Mouse (Mus musculus) ovary, postnatal 36 days (tissue): Measurements from ENCODE around the gene Gstt1.
"Not testable (repeated sequence)": the region's sequence is repeated elsewhere in the genome, so short reads cannot be mapped to it uniquely, and the experiment has no call there.

Experiments used
- DNase-seq: peaks from one replicate; pipeline ENCODE4 v3.0.0; 2022; ENCODE audit warnings: low spot score, mixed read lengths

Gene Gstt1

DNA sequence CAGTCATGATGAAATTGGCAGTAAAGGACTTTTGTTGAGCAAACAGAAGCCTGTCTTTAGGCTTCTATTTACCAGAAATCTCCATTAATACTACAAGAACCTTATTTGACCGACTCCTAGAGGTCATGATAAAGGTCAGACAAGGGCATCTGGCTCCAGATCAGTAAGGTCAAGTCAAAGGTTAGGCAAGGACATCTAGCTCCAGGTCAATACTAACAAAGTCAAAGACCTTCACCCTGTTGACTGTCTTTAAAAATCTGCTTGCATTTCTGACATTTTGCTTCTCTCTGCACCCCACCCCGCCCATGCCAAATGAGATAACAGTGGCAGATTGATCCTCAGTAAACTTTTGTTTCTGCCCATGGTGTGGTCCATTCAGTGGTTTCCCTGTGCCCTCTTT is 5.8 kb upstream of the Gstt1 start:
- no peak for DNase-seq

- DNase-seq = peak; percentile 59
These were observed 687 bp downstream of the Gstt1 start for GRCm38 (mm10) chr10:75797619-75798175.

GRCm38 (mm10) chr10:75796731-75797516 is 1.5 kb downstream of the Gstt1 start:
- no peak for DNase-seq

GRCm38 (mm10) chr10:75794880-75795279 is 3.5 kb downstream of the Gstt1 start:
- peak; percentile 36 for DNase-seq

- no peak for DNase-seq
These were observed 7.6 kb downstream of the Gstt1 start for GRCm38 (mm10) chr10:75790773-75791172.

- DNase-seq = no peak
These were observed 8.5 kb downstream of the Gstt1 start for GRCm38 (mm10) chr10:75789841-75790240.

GRCm38 (mm10) chr10:75789081-75789735 is 9.2 kb downstream of the Gstt1 start:
- no peak for DNase-seq

DNA sequence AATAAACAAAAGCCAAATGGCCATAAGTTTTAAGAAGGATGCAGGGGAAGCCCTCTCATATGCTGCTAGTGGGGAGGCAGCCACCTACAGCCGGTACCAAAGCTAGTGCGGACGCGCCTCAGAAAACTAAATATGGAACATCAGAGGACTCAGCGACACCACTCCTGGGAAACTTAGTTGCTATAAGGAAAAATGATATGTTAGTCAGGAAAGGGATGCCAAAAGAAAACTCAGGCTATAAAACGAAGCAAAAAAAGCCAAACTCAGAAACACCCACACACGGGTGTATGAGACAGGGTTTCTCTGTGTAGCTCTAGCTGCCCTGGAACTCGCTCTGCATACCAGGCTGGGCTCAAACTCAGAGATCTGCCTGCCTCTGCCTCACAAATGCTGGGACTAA is 10.1 kb downstream of the Gstt1 start:
- no peak for DNase-seq

- DNase-seq = no peak
These were observed 12.9 kb downstream of the Gstt1 start for GRCm38 (mm10) chr10:75785442-75785841.

DNA sequence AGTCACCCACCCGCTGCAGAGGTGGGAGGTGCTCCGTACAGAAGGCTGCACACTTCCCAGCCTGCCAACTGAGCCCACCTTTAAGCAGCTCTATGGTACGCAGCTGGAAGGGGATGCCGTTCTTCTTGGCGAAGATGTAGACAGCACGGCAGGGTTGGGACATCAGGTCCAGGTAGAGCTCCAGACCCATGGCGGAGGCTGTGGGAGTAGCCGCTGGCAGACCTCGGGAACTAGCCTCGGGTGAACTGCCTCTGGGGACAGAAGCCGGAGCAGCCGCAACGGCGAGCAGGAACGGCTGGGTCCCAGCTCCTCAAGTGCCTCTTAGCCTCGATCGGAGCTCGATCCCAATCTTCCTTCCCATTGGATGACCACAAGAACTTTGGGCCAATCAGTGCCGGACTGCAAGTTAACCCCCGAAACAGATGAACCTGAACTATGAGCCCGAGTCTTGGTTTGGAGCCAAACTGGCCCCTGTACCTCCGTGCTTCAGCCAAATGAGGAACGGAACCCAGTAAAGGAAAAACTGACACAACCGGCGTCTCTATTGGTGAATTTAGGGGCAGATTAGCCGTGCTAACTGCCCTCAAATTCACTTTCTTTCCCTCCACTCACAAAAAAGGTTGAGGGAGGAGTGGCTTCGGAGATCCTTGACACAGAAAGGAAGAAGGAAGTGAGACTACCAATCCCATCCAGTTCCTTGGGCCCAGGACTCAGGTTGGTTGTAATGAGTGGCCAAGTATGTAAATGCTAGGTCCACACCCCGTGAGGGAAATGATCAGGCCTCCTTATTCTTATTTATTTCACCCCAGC is 17.4 kb downstream of the Gstt1 start, which contains the start of the genes Gm20441 and Gstt3:
Gene Gm20441 (minus strand): TSS at position 186 of the 810 bp plus-strand sequence.
Gene Gstt3 (minus strand): TSS at position 646 of the 810 bp plus-strand sequence.
- DNase-seq = peak; percentile 57

GRCm38 (mm10) chr10:75779206-75780174 is 18.9 kb downstream of the Gstt1 start:
- DNase-seq = no peak

DNA sequence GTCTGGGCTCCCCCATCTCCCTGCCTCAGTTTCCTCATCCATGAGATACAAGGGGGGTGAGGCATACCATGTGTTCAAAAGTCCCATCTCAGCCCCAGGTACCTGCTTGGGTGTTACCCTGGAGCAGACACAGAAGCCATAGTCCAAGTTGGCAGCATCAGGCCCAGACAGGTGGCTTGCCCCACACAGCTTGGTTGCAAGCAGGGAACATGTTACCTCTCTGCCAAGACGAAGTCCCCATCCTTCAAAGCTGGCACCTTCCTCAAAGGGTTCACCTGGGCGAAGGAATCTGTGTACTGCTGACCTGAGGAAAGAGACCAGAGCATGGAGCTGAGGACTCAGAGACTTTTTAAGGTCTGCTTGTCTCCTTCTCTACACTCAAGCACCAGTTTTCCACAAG is 20.5 kb downstream of the Gstt1 start:
- DNase-seq = no peak

GRCm38 (mm10) chr10:75776562-75776961 is 21.8 kb downstream of the Gstt1 start:
- no peak for DNase-seq

DNA sequence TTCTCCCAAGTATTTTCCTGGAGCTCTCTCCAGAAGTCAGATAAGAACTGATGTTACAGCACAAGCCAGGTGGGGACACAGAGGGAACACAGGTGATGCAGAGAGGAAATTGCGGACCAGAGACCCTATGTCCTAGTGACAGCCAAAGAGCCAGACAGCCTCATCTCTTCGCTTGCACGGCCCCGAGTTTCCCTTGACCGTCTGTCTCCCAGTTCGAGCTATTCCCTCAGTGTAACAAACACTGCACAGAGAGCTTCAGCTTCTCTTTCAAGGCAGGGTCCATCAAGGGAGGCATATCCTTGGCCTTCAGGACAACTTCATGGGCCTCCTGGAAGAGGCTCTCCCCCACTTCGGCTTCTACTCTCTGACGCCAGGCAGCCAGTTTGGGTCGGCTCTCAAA is 23.8 kb downstream of the Gstt1 start:
- DNase-seq = no peak

DNA sequence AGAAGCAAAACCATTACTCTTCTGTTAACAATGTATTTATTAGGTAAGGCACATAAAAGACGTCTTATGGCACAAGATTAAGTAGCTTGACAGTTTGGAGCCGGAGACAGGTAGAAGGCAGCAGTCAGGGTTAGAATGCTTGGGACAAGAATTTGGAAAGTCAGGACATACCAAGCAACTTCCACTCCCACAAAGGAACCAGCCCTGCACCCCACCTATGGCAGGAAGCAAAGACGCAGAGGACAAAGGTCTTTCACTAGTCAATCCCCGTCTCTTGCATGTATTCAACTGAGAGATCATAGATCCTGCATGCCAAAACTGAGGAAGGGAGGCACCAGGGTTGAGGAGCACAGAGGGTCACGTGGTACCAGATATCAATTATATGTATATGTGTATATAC is 24.3 kb downstream of the Gstt1 start:
- no peak for DNase-seq

DNA sequence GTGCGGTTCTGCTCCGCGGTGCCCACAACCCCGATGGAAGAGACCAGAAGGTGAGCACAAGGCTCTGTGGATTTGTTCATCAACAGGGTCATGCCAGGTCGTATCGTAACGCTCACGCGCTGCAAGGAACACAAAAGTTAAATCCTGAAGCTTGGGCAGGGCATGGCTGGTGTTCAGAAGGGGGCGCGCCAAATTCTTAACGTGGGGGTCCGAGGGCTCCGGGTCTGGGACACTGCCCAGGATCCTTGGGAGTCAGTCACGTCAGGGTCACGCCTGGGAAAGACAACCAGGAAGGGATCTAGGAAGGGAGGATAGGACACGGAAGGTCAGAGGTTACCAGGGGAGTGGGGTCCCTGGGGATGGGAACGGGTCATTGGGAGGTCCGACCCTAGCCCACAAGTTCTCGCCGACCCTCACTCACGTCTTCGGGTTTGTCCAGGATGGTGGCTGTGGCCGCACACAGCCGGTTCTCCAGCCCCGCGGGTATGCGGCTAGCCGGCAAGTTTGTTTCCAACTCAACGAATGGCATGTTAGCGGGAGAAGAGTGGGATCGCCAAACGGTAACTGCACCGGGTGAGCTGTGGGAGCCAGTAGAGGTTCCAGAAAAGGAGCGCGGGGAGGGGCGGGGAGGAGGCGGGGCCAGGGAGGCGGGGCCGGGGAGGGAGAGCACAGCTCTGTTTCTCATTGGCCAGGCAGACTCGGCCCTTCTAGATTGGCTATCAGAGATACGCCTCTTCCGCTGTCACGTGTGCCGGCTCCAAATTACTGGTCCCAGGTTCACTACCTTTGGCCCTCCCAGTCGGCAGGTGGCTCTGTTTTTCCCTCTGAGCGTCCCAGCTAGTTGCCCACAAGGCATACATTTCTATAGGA is 25.4 kb downstream of the Gstt1 start, which contains the start of gene Ddt:
Gene Ddt (minus strand): TSS at position 620 of the 870 bp plus-strand sequence.
- DNase-seq = peak; percentile 80

- DNase-seq = not testable (repeated sequence)
These were observed 30.6 kb downstream of the Gstt1 start for GRCm38 (mm10) chr10:75767756-75768155.

DNA sequence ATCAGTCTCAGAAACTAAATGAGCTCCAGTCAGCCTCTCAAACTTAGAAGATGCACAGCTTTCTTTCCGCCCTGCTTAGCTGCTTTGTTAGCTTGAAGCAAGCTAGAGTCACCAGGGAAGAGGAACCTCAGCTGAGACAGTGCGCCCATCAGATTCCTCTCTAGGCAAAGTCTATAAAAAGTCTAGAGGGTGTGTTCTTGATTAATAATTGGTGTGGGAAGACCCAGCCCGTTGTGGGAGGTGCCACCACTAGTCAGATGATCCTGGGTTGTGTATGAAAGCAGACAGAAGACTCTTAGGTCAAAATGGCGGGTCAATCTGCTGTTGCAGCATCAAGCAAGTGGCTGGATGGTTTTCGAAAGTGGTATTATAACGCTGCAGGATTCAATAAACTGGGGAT is 31.5 kb downstream of the Gstt1 start:
- DNase-seq = no peak

DNA sequence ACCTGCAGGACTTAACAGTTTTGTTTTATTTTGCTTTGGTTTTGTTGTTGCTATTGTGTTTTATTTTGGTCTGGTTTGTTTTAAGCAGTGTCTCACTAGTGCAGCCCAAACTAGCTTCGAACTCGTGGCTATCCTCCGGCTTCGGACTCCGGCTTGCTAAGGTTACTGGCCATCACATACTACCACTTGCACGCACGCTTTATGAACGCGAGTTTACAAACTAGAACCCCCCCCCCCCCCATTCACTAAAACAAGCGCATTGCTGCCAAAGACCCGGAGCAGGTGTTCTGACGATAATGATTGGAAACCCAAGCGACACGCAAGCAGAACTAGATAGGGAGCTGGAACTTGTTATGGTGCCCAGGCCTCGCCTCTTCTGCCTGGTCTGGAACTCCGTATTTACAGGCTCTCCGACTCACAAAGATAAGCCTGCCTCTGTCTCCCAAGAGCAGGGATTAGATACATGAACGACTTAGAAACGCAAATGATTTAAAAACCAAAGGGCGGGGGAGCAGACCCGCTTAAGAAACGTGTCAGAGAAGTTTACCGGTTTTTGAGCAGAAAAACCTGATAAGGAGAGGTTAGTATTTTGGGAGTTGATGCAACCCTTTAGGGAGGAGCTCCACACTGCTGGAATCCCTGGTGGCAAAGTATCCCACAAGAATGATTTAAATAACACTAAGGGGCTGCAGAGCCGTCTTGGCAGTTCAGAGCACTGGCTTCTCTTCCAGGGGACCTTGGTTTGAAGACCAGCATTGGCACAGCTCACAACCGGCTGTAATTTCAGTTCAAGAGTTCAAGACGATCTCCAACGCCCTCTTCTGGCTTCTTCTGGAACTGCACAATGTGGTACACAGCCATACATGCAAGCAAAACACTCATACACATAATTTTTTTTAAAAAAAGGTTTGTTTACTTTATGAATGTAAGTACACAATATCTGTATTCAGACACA is 33.6 kb downstream of the Gstt1 start:
- DNase-seq = peak; percentile 52
